Mouse (Mus musculus) bone marrow macrophage, adult 2 months (primary cell): ENCODE data around the gene Tec.

Source experiments
- CTCF ChIP-seq: IDR thresholded peaks from 2 replicates; pipeline ENCODE4 v1.5.1; 2012; ENCODE audit warnings: low read depth, mild to moderate bottlenecking, low read length, moderate library complexity
- POLR2A ChIP-seq: IDR thresholded peaks from 2 replicates; pipeline ENCODE4 v1.6.1; 2012; ENCODE audit warnings: mild to moderate bottlenecking, low read depth, low read length, borderline replicate concordance

DNA sequence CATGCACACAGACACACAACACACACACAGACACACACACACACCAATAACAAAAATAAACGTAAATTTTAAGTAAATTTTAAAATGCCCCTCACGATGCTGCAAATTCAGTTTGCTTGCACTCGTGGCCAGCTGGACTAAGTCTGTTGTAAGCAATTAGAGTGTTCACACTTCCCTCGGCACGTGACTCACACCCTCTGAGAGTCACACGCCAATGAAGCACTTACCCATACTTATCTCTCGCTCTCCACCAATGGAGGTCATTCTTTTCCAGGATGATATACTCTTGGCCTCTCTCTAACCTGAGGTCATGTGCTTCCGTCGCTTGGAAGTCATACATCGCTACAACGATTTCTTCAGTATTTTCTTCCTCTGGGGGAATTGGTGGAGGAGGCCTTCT is 86.5 kb downstream of the Tec start:
- TF ChIP-seq CTCF (no peak), POLR2A (no peak)
